Mouse (Mus musculus) hindbrain, embryonic 14.5 days (tissue): ENCODE measurements around the gene Sugt1. TPM values are rescaled to one million over a fixed set of nuclear protein-coding genes. Genes with fewer than 3 reads are reported as not detected.

Source experiments
- ATAC-seq: fragments of 200-750 bp; cut with Nextera tagmentation; 2 replicates; pipeline ENCODE4 v1.8.0; 2017; ENCODE audit warnings: moderate number of reproducible peaks, mild to moderate bottlenecking, moderate TSS enrichment, moderate library complexity; ENCODE audit not compliant: low FRiP score
- DNase-seq: peaks from one replicate; pipeline ENCODE4 v3.0.0-alpha.2; 2015; ENCODE audit warnings: low spot score
- H3K27ac ChIP-seq: fragments of 300-500 bp; sonication (generic); 2 replicates; pipeline ENCODE4 v1.5.1; 2014; ENCODE audit warnings: mild to moderate bottlenecking, moderate library complexity
- H3K27me3 ChIP-seq: fragments of 300-500 bp; sonication (generic); 2 replicates; pipeline ENCODE4 v1.6.1; 2014; ENCODE audit warnings: mild to moderate bottlenecking, low read length, mixed read lengths; ENCODE audit not compliant: control insufficient read depth, insufficient read depth
- H3K36me3 ChIP-seq: fragments of 300-500 bp; sonication (generic); replicated peaks from 2 replicates; pipeline ENCODE4 v1.6.1; 2014; ENCODE audit not compliant: control insufficient read depth, insufficient read depth
- H3K4me1 ChIP-seq: fragments of 300-500 bp; sonication (generic); replicated peaks from 2 replicates; pipeline ENCODE4 v1.6.1; 2014; ENCODE audit warnings: antibody characterized with exemption, low read length, mixed read lengths; ENCODE audit not compliant: control insufficient read depth, insufficient read depth
- H3K4me2 ChIP-seq: fragments of 300-500 bp; sonication (generic); replicated peaks from 2 replicates; pipeline ENCODE4 v1.6.1; 2014; ENCODE audit warnings: mild to moderate bottlenecking, moderate library complexity
- H3K4me3 ChIP-seq: fragments of 300-500 bp; sonication (generic); replicated peaks from 2 replicates; pipeline ENCODE4 v1.5.1; 2014; ENCODE audit warnings: mild to moderate bottlenecking, low read length
- H3K9ac ChIP-seq: fragments of 300-500 bp; sonication (generic); 2 replicates; pipeline ENCODE4 v1.6.1; 2014
- H3K9me3 ChIP-seq: fragments of 300-500 bp; sonication (generic); 2 replicates; pipeline ENCODE4 v1.6.1; 2016; ENCODE audit warnings: low read length; ENCODE audit not compliant: control insufficient read depth
- WGBS: fragments of 180-500 bp; shearing (Covaris S2); extraction: QIAGEN DNeasy Blood & Tissue Kit; methylation state at CpG from one replicate; pipeline ENCODE4 v1.1.7; 2014; 5-methylcytosine and 5-hydroxymethylcytosine counted together
- polyA plus RNA-seq: library from polyadenylated mRNA; unstranded; fragments of >200 nt; fragmentation: Nextera tagmentation; extraction: Ambion mirVana; gene quantifications from 2 replicates; pipeline ENCODE4 v1.2.1, GENCODE M21; 2014

Sugt1 gene
- polyA plus RNA-seq = 109 and 115 TPM in 2 replicates

GRCm38 (mm10) chr14:79587139-79587851 is at the start of gene Sugt1:
Gene Sugt1, plus strand, starts transcription at chr14:79587691.
- Histone ChIP-seq H3K36me3 (0 out of 2 replicates have a peak, but pooled peaks cover 2% of the 10 kb centered on the region), H3K4me1 (peaks cover 17% of the 10 kb centered on the region), H3K9ac (peak within 1 kb of the TSS; percentile 68), H3K4me3 (peak within 1 kb of the TSS; percentile 75), H3K4me2 (peak within 1 kb of the TSS; percentile 69), H3K27me3 (no peaks in the 10 kb centered on the region), H3K27ac (peak within 1 kb of the TSS; percentile 99), H3K9me3 (no peaks in the 10 kb centered on the region)
- ATAC-seq (peak; percentile 98), DNase-seq (peak; percentile 95)
- WGBS = under 1% methylated on average over 60 of the region's 60 CpGs

- no peaks in the 10 kb centered on the region for H3K36me3 ChIP-seq
- DNase-seq (no peak), ATAC-seq (no peak)
- no peaks in the 10 kb centered on the region for H3K4me1 ChIP-seq
- H3K4me3 ChIP-seq = no peak overlapping the region
- H3K9ac ChIP-seq = no peak overlapping the region
- no peak overlapping the region for H3K4me2 ChIP-seq
- no peak overlapping the region for H3K27ac ChIP-seq
- no peaks in the 10 kb centered on the region for H3K9me3 ChIP-seq
- H3K27me3 ChIP-seq = no peaks in the 10 kb centered on the region
These were observed 49.6 kb upstream of the Sugt1 start for GRCm38 (mm10) chr14:79537921-79538320.

- Histone ChIP-seq H3K4me3 (no peak overlapping the region), H3K9me3 (no peaks in the 10 kb centered on the region), H3K4me1 (no peaks in the 10 kb centered on the region), H3K27me3 (no peaks in the 10 kb centered on the region), H3K36me3 (no peaks in the 10 kb centered on the region), H3K27ac (no peak overlapping the region), H3K4me2 (no peak overlapping the region), H3K9ac (no peak overlapping the region)
- ATAC-seq (no peak), DNase-seq (no peak)
These were observed 45.9 kb upstream of the Sugt1 start for GRCm38 (mm10) chr14:79541606-79542005.

GRCm38 (mm10) chr14:79549343-79549742 is 38.1 kb upstream of the Sugt1 start:
- no peak for ATAC-seq
- 86% methylated on average over 7 of the region's 7 CpGs for WGBS

GRCm38 (mm10) chr14:79551929-79552328 is 35.6 kb upstream of the Sugt1 start:
- H3K36me3 ChIP-seq = no peaks in the 10 kb centered on the region
- H3K9ac ChIP-seq = no peak overlapping the region
- H3K4me2 ChIP-seq = no peak overlapping the region
- H3K9me3 ChIP-seq = no peaks in the 10 kb centered on the region
- ATAC-seq = no peak
- H3K27me3 ChIP-seq = no peaks in the 10 kb centered on the region
- H3K27ac ChIP-seq = no peak overlapping the region
- H3K4me1 ChIP-seq = no peaks in the 10 kb centered on the region
- H3K4me3 ChIP-seq = no peak overlapping the region
- DNase-seq = no peak
- WGBS = 92% methylated on average over 2 of the region's 2 CpGs

More at GRCm38 (mm10) chr14:79549343-79549742, 38.1 kb upstream of the Sugt1 start:
- no peaks in the 10 kb centered on the region for H3K9me3 ChIP-seq
- no peaks in the 10 kb centered on the region for H3K36me3 ChIP-seq
- no peaks in the 10 kb centered on the region for H3K4me1 ChIP-seq
- H3K4me2 ChIP-seq = no peak overlapping the region
- no peak overlapping the region for H3K9ac ChIP-seq
- H3K4me3 ChIP-seq = no peak overlapping the region
- H3K27ac ChIP-seq = no peak overlapping the region
- DNase-seq = no peak
- no peaks in the 10 kb centered on the region for H3K27me3 ChIP-seq

GRCm38 (mm10) chr14:79552854-79553253 is 34.6 kb upstream of the Sugt1 start:
- H3K4me2 ChIP-seq = no peak overlapping the region
- no peaks in the 10 kb centered on the region for H3K9me3 ChIP-seq
- 100% methylated on average over 1 of the region's 1 CpGs for WGBS
- no peaks in the 10 kb centered on the region for H3K36me3 ChIP-seq
- no peaks in the 10 kb centered on the region for H3K4me1 ChIP-seq
- no peak overlapping the region for H3K4me3 ChIP-seq
- no peak for DNase-seq
- no peak overlapping the region for H3K9ac ChIP-seq
- H3K27me3 ChIP-seq = no peaks in the 10 kb centered on the region
- H3K27ac ChIP-seq = no peak overlapping the region
- no peak for ATAC-seq

- Histone ChIP-seq H3K4me3 (no peak overlapping the region), H3K27me3 (no peaks in the 10 kb centered on the region), H3K4me1 (no peaks in the 10 kb centered on the region), H3K27ac (no peak overlapping the region), H3K4me2 (no peak overlapping the region), H3K9me3 (no peaks in the 10 kb centered on the region), H3K9ac (no peak overlapping the region), H3K36me3 (peaks cover 4% of the 10 kb centered on the region; the same call in 1 of the 2 replicates)
- WGBS = 87% methylated on average over 1 of the region's 1 CpGs
- no peak for ATAC-seq
- no peak for DNase-seq
These were observed 29.7 kb upstream of the Sugt1 start for GRCm38 (mm10) chr14:79557796-79558195.

- Histone ChIP-seq H3K4me2 (no peak overlapping the region), H3K36me3 (peaks cover 4% of the 10 kb centered on the region), H3K9me3 (no peaks in the 10 kb centered on the region), H3K27ac (no peak overlapping the region), H3K27me3 (no peaks in the 10 kb centered on the region), H3K9ac (no peak overlapping the region), H3K4me1 (no peaks in the 10 kb centered on the region), H3K4me3 (no peak overlapping the region)
- 17% methylated on average over 5 of the region's 5 CpGs for WGBS
- DNase-seq = no peak
- no peak for ATAC-seq
These were observed 24.7 kb upstream of the Sugt1 start for GRCm38 (mm10) chr14:79562745-79563144.

GRCm38 (mm10) chr14:79564784-79565183 is 22.7 kb upstream of the Sugt1 start:
- no peaks in the 10 kb centered on the region for H3K9me3 ChIP-seq
- H3K4me2 ChIP-seq = no peak overlapping the region
- no peak overlapping the region for H3K9ac ChIP-seq
- H3K36me3 ChIP-seq = peaks cover 4% of the 10 kb centered on the region
- ATAC-seq (no peak), DNase-seq (no peak)
- no peaks in the 10 kb centered on the region for H3K27me3 ChIP-seq
- no peak overlapping the region for H3K4me3 ChIP-seq
- H3K4me1 ChIP-seq = no peaks in the 10 kb centered on the region
- H3K27ac ChIP-seq = no peak overlapping the region
- WGBS = 66% methylated on average over 6 of the region's 6 CpGs
